Comparison of ENCODE assay signal across 9 mouse cellular contexts in the genomic region with DNA sequence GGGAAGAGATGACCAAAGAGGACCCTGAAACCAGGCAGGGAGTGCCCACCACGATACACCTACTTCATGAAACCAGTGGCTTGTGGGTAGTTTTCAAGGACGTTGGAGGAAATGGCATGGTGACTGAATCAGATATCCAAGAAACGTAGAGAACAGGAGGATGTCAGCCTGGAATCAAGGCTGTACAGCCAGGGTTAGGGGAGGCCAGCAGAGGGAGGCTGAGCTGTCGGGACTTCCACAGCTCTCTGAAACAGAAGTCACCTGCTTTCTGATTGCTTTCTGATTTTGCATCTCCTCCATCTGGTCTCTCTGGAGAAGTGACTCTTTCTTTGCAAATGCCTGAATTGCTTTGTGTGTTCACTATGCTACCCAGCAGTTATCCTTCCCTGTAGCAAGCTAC. TPM values are rescaled to one million over a fixed set of nuclear protein-coding genes. Genes with fewer than 3 reads are reported as not detected.
DNase-seq lines count a peak whose midpoint lies in the region; ATAC-seq lines count a peak whose summit lies in the region.
"Had no signal": no experiment of that assay in that cellular context is flagged by ENCODE, and none has a peak within 500 bp of the region (broad histone marks: within the 10 kb centered on the region; RNA-seq: fewer than 3 reads in every experiment).

No protein-coding gene starts in this region.

- no peak for DNase-seq in liver, embryonic 11.5 days (ENCODE audit: low spot score)
- no peak for DNase-seq in liver
- no peak for DNase-seq in retina, embryonic 14.5 days (ENCODE audit: low spot score)
- no peak for DNase-seq in adrenal gland, postnatal 25 days
- DNase-seq in layer of hippocampus, adult 18-20 months (ENCODE audit: low spot score in 2 of 2) = no peak
- DNase-seq: cerebellum, adult 11-12 months had no signal

- H3K9ac ChIP-seq in liver, embryonic 11.5 days (ENCODE audit: low read depth, low read length) = no peak overlapping the region
- H3K9ac ChIP-seq in embryonic facial prominence, embryonic 12.5 days = no peak overlapping the region
- H3K9ac ChIP-seq in intestine, embryonic 15.5 days = no peak overlapping the region
- no peak overlapping the region for H3K9ac ChIP-seq in neural tube, embryonic 12.5 days

- H3K36me3 ChIP-seq in liver, embryonic 11.5 days (ENCODE audit: control insufficient read depth, insufficient read depth, low read length) = no peaks in the 10 kb centered on the region
- H3K36me3 ChIP-seq in embryonic facial prominence, embryonic 12.5 days = no peaks in the 10 kb centered on the region
- no peaks in the 10 kb centered on the region for H3K36me3 ChIP-seq in intestine, embryonic 15.5 days
- no peaks in the 10 kb centered on the region for H3K36me3 ChIP-seq in neural tube, embryonic 12.5 days

- H3K4me1 ChIP-seq in liver, embryonic 11.5 days (replicated peaks; ENCODE audit: control insufficient read depth, insufficient read depth, low read length) = peaks cover 10% of the 10 kb centered on the region
- H3K4me1 ChIP-seq in embryonic facial prominence, embryonic 12.5 days = peaks cover 9% of the 10 kb centered on the region
- 0 out of 2 replicates have a peak, but pooled peaks cover 7% of the 10 kb centered on the region for H3K4me1 ChIP-seq in intestine, embryonic 15.5 days (replicated peaks)
- H3K4me1 ChIP-seq in neural tube, embryonic 12.5 days = peaks cover 7% of the 10 kb centered on the region; the same call in 1 of the 2 replicates

- no peaks in the 10 kb centered on the region for H3K9me3 ChIP-seq in liver, embryonic 11.5 days (ENCODE audit: control insufficient read depth, low read length)
- no peaks in the 10 kb centered on the region for H3K9me3 ChIP-seq in embryonic facial prominence, embryonic 12.5 days
- H3K9me3 ChIP-seq in intestine, embryonic 15.5 days = no peaks in the 10 kb centered on the region
- H3K9me3 ChIP-seq in neural tube, embryonic 12.5 days = no peaks in the 10 kb centered on the region

- ATAC-seq in liver, embryonic 11.5 days (replicated peaks; ENCODE audit: low FRiP score) = peak; percentile 24; the same call in 1 of the 2 replicates
- no peak for ATAC-seq in embryonic facial prominence, embryonic 12.5 days (ENCODE audit: insufficient number of reproducible peaks, insufficient read depth, low FRiP score, low TSS enrichment)
- peak; percentile 69 for ATAC-seq in intestine, embryonic 15.5 days
- ATAC-seq in neural tube, embryonic 12.5 days (ENCODE audit: low FRiP score, low read depth) = no peak

- no peak overlapping the region for H3K27ac ChIP-seq in liver, embryonic 11.5 days (ENCODE audit: low read depth, low read length)
- no peak overlapping the region for H3K27ac ChIP-seq in embryonic facial prominence, embryonic 12.5 days
- H3K27ac ChIP-seq in intestine, embryonic 15.5 days = 0 out of 2 replicates have a peak overlapping the region, but pooled peaks have one; percentile 29
- H3K27ac ChIP-seq in neural tube, embryonic 12.5 days = no peak overlapping the region

- 9% methylated on average over 4 of the region's 4 CpGs for WGBS in liver, embryonic 11.5 days
- 23% methylated on average over 4 of the region's 4 CpGs for WGBS in embryonic facial prominence, embryonic 12.5 days
- whole genome bisulfite sequencing in intestine, embryonic 15.5 days = 14% methylated on average over 4 of the region's 4 CpGs
- 25% methylated on average over 4 of the region's 4 CpGs for WGBS in neural tube, embryonic 12.5 days

- peak overlapping the region; percentile 30 for H3K4me2 ChIP-seq in liver, embryonic 11.5 days
- H3K4me2 ChIP-seq in embryonic facial prominence, embryonic 12.5 days (replicated peaks) = peak overlapping the region; percentile 42
- peak overlapping the region; percentile 34; the same call in 1 of the 2 replicates for H3K4me2 ChIP-seq in intestine, embryonic 15.5 days (replicated peaks)
- peak overlapping the region; percentile 42 for H3K4me2 ChIP-seq in neural tube, embryonic 12.5 days (replicated peaks)

- H3K4me3 ChIP-seq in liver, embryonic 11.5 days (ENCODE audit: low read depth, low read length) = no peak overlapping the region
- 0 out of 2 replicates have a peak overlapping the region, but pooled peaks have one; percentile 4 for H3K4me3 ChIP-seq in embryonic facial prominence, embryonic 12.5 days
- H3K4me3 ChIP-seq in intestine, embryonic 15.5 days (replicated peaks) = no peak overlapping the region
- no peak overlapping the region for H3K4me3 ChIP-seq in neural tube, embryonic 12.5 days

- no peaks in the 10 kb centered on the region for H3K27me3 ChIP-seq in liver, embryonic 11.5 days (replicated peaks; ENCODE audit: control insufficient read depth, insufficient read depth, low read length)
- no peaks in the 10 kb centered on the region for H3K27me3 ChIP-seq in embryonic facial prominence, embryonic 12.5 days
- no peaks in the 10 kb centered on the region for H3K27me3 ChIP-seq in intestine, embryonic 15.5 days (replicated peaks)
- no peaks in the 10 kb centered on the region for H3K27me3 ChIP-seq in neural tube, embryonic 12.5 days (replicated peaks)

RNA-seq across cellular contexts. Expression of gene Ube2d1, which starts 6.7 kb away (rescaled TPM):
- polyA plus RNA-seq in liver, embryonic 11.5 days (2014; fragmentation: Nextera tagmentation; extraction: Ambion mirVana) = 34.7 and 41.6 TPM in 2 replicates
- 78.3 and 86.5 TPM in 2 replicates for polyA plus RNA-seq in embryonic facial prominence, embryonic 12.5 days (2016; fragmentation: Nextera tagmentation; extraction: Ambion mirVana)
- polyA plus RNA-seq in intestine, embryonic 15.5 days (2015; fragmentation: Nextera tagmentation; extraction: Ambion mirVana) = 48.5 and 57.7 TPM in 2 replicates
- 158 and 177 TPM in 2 replicates for polyA plus RNA-seq in neural tube, embryonic 12.5 days (2016; fragmentation: Nextera tagmentation; extraction: Ambion mirVana)
- 24.2 and 26.2 TPM in 2 replicates for total RNA-seq in adrenal gland, postnatal 25 days (2021)
- 10 to 100 TPM; 49.2 TPM for total RNA-seq in layer of hippocampus, adult 18-20 months (2021)

RNA-seq across cellular contexts. Expression of gene Cisd1, which starts 53.0 kb away (rescaled TPM):
- polyA plus RNA-seq in liver, embryonic 11.5 days (2014; fragmentation: Nextera tagmentation; extraction: Ambion mirVana) = 129 TPM in 2 replicates
- polyA plus RNA-seq in embryonic facial prominence, embryonic 12.5 days (2016; fragmentation: Nextera tagmentation; extraction: Ambion mirVana) = 99.5 and 102 TPM in 2 replicates
- 115 and 118 TPM in 2 replicates for polyA plus RNA-seq in intestine, embryonic 15.5 days (2015; fragmentation: Nextera tagmentation; extraction: Ambion mirVana)
- polyA plus RNA-seq in neural tube, embryonic 12.5 days (2016; fragmentation: Nextera tagmentation; extraction: Ambion mirVana) = 163 and 173 TPM in 2 replicates
- 95.3 and 110 TPM in 2 replicates for total RNA-seq in adrenal gland, postnatal 25 days (2021)
- total RNA-seq in layer of hippocampus, adult 18-20 months (2021) = 100 to 1,000 TPM; 125 to 134 TPM

RNA-seq across cellular contexts. Expression of gene Tfam, which starts 53.7 kb away (rescaled TPM):
- 104 and 105 TPM in 2 replicates for polyA plus RNA-seq in liver, embryonic 11.5 days (2014; fragmentation: Nextera tagmentation; extraction: Ambion mirVana)
- 74.9 and 88.8 TPM in 2 replicates for polyA plus RNA-seq in embryonic facial prominence, embryonic 12.5 days (2016; fragmentation: Nextera tagmentation; extraction: Ambion mirVana)
- polyA plus RNA-seq in intestine, embryonic 15.5 days (2015; fragmentation: Nextera tagmentation; extraction: Ambion mirVana) = 89.1 and 93.6 TPM in 2 replicates
- polyA plus RNA-seq in neural tube, embryonic 12.5 days (2016; fragmentation: Nextera tagmentation; extraction: Ambion mirVana) = 69.5 and 75.8 TPM in 2 replicates
- 66.1 and 78.0 TPM in 2 replicates for total RNA-seq in adrenal gland, postnatal 25 days (2021)
- total RNA-seq in layer of hippocampus, adult 18-20 months (2021) = 10 to 100 TPM; 37.4 to 44.4 TPM

RNA-seq across cellular contexts. Expression of gene Ipmk, which starts 55.8 kb away (rescaled TPM):
- 18.2 and 21.0 TPM in 2 replicates for polyA plus RNA-seq in liver, embryonic 11.5 days (2014; fragmentation: Nextera tagmentation; extraction: Ambion mirVana)
- polyA plus RNA-seq in embryonic facial prominence, embryonic 12.5 days (2016; fragmentation: Nextera tagmentation; extraction: Ambion mirVana) = 16.1 and 16.7 TPM in 2 replicates
- 26.2 and 28.3 TPM in 2 replicates for polyA plus RNA-seq in intestine, embryonic 15.5 days (2015; fragmentation: Nextera tagmentation; extraction: Ambion mirVana)
- 22.1 and 23.2 TPM in 2 replicates for polyA plus RNA-seq in neural tube, embryonic 12.5 days (2016; fragmentation: Nextera tagmentation; extraction: Ambion mirVana)
- total RNA-seq in adrenal gland, postnatal 25 days (2021) = 17.2 and 21.9 TPM in 2 replicates
- 10 to 100 TPM; 42.7 to 44.3 TPM for total RNA-seq in layer of hippocampus, adult 18-20 months (2021)

Comparison
In these comparisons a context has a peak if more than half of its experiments do, and no peak if none do; other contexts are left out.
1. ATAC-seq: peak in liver, embryonic 11.5 days (single experiment) and intestine, embryonic 15.5 days (single experiment); none in embryonic facial prominence, embryonic 12.5 days (single experiment) and neural tube, embryonic 12.5 days (single experiment).
2. Peak in every context shown above with its lines, with median percentiles within 50 percentile points of each other: H3K4me2 ChIP-seq.